Mouse (Mus musculus) lung, embryonic 16.5 days (tissue): ENCODE data around the gene Ltbr. TPM values are rescaled to one million over a fixed set of nuclear protein-coding genes. Genes with fewer than 3 reads are reported as not detected.

Experiments used
- ATAC-seq: fragments of 200-750 bp; cut with Nextera tagmentation; 2 replicates; pipeline ENCODE4 v1.8.0; 2017; ENCODE audit warnings: low read depth, mild to moderate bottlenecking, moderate library complexity
- H3K27ac ChIP-seq: fragments of 300-500 bp; sonication (generic); 2 replicates; pipeline ENCODE4 v1.5.1; 2014; ENCODE audit warnings: mild to moderate bottlenecking, control low read depth, low read length
- H3K27me3 ChIP-seq: fragments of 300-500 bp; sonication (generic); 2 replicates; pipeline ENCODE4 v1.6.1; 2014; ENCODE audit warnings: low read depth, low read length, mixed read lengths; ENCODE audit not compliant: control insufficient read depth, insufficient read depth
- H3K36me3 ChIP-seq: fragments of 300-500 bp; sonication (generic); 2 replicates; pipeline ENCODE4 v1.6.1; 2014; ENCODE audit warnings: low read length; ENCODE audit not compliant: control insufficient read depth, insufficient read depth
- H3K4me1 ChIP-seq: fragments of 300-500 bp; sonication (generic); replicated peaks from 2 replicates; pipeline ENCODE4 v1.6.1; 2014; ENCODE audit warnings: low read length, mixed read lengths; ENCODE audit not compliant: control insufficient read depth, insufficient read depth
- H3K4me2 ChIP-seq: fragments of 300-500 bp; sonication (generic); 2 replicates; pipeline ENCODE4 v1.6.1; 2014; ENCODE audit warnings: low read depth, low read length, control low read depth
- H3K4me3 ChIP-seq: fragments of 300-500 bp; sonication (generic); 2 replicates; pipeline ENCODE4 v1.5.1; 2014; ENCODE audit warnings: mild to moderate bottlenecking, low read length, control low read depth
- H3K9ac ChIP-seq: fragments of 300-500 bp; sonication (generic); 2 replicates; pipeline ENCODE4 v1.6.1; 2014; ENCODE audit warnings: low read length, control low read depth
- H3K9me3 ChIP-seq: fragments of 300-500 bp; sonication (generic); 2 replicates; pipeline ENCODE4 v1.6.1; 2016; ENCODE audit warnings: low read length; ENCODE audit not compliant: control insufficient read depth
- WGBS: fragments of 180-500 bp; shearing (Covaris S2); extraction: QIAGEN DNeasy Blood & Tissue Kit; methylation state at CpG from one replicate; pipeline ENCODE4 v1.1.7; 2014; 5-methylcytosine and 5-hydroxymethylcytosine counted together
- polyA plus RNA-seq: library from polyadenylated mRNA; unstranded; fragments of >200 nt; fragmentation: Nextera tagmentation; extraction: Ambion mirVana; gene quantifications from 2 replicates; pipeline ENCODE4 v1.2.1, GENCODE M21; 2015

The Ltbr gene
- polyA plus RNA-seq, 1 experiment from 2014 or later: 91.1 TPM

DNA sequence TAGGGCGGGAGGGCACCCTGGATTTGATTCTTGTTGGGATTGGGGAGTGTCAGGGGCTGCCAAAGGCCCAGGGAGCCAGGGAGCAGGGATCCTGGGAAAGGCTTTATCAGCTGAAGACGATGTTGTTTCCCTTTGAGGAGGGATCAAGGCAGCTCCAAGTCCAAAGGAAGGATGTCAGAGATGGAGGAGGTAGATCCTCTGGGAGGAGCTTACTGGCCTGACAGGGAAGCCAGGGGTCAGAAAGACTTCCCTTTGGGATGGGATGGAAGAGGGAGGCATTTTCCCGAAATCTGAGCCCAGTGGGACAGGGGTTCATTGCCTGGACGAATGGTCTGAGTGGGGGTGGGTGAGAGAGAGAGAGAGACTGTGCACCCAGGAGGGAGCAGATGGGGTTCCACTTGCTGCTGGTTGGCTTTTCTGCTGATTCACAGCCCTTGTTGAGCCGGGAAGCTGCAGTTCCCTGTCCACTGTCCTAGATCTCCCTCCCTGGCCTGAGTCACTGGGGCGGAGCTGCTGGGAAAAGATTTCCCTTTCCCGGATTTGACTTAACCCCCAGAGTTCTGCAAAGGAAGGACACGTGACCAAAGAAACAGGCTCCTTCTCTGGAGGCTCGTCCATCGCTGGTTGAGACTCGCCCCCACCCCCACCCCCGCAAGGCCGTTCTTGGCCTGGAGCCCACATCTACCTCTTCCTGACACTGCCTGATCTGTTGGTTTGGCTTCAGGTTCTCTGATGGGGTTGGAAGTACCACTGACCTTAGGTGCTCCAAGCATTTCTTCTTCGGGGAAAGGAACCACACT lies 40.9 kb upstream of the Ltbr start:
- peaks cover 19% of the 10 kb centered on the region for H3K36me3 ChIP-seq
- H3K9ac ChIP-seq: peak overlapping the region; percentile 56
- peak overlapping the region; percentile 23 for H3K4me3 ChIP-seq
- H3K27ac ChIP-seq: peak overlapping the region; percentile 75
- WGBS: 6% methylated on average over 14 of the region's 14 CpGs
- no peaks in the 10 kb centered on the region for H3K9me3 ChIP-seq
- ATAC-seq: peak; percentile 55
- H3K27me3 ChIP-seq: no peaks in the 10 kb centered on the region
- peak overlapping the region; percentile 46 for H3K4me2 ChIP-seq
- H3K4me1 ChIP-seq: peaks cover 56% of the 10 kb centered on the region

GRCm38 (mm10) chr6:125353655-125354054 lies 40.0 kb upstream of the Ltbr start:
- H3K36me3 ChIP-seq: peaks cover 16% of the 10 kb centered on the region
- H3K4me3 ChIP-seq: no peak overlapping the region
- no peaks in the 10 kb centered on the region for H3K9me3 ChIP-seq
- peak overlapping the region; percentile 46 for H3K4me2 ChIP-seq
- H3K4me1 ChIP-seq: peaks cover 61% of the 10 kb centered on the region
- no peaks in the 10 kb centered on the region for H3K27me3 ChIP-seq
- peak overlapping the region; percentile 56; the same call in 1 of the 2 replicates for H3K9ac ChIP-seq
- peak overlapping the region; percentile 75 for H3K27ac ChIP-seq
- no peak for ATAC-seq
- WGBS: 63% methylated on average over 4 of the region's 4 CpGs

- H3K4me2 ChIP-seq: no peak overlapping the region
- H3K27ac ChIP-seq: no peak overlapping the region
- WGBS: 64% methylated on average over 11 of the region's 11 CpGs
- no peaks in the 10 kb centered on the region for H3K9me3 ChIP-seq
- ATAC-seq: no peak
- peaks cover 65% of the 10 kb centered on the region for H3K4me1 ChIP-seq
- no peak overlapping the region for H3K4me3 ChIP-seq
- no peaks in the 10 kb centered on the region for H3K27me3 ChIP-seq
- no peak overlapping the region; the same call in 1 of the 2 replicates for H3K9ac ChIP-seq
- H3K36me3 ChIP-seq: peaks cover 12% of the 10 kb centered on the region
These were observed 39.5 kb upstream of the Ltbr start for GRCm38 (mm10) chr6:125353221-125353620.

DNA sequence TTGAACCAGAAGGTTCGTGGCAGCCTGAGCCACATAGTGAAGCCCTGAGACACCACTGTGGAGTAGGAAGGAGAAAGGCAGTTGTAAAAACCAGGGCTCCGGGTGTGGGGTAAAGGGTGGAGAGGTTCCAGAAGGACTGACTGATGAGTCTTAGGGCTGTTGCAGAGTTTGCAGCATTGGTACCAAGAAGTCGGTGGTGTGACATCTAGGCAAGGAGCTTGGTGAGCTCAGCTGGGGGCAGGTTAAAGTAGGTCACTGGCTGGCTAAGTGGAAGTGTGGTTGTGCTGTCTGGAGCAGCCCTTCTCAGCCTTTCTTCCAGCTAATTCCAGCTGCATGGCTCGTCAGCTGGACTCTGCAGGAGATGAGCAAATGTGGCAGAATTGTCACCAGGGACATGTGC lies 39.1 kb upstream of the Ltbr start:
- Histone ChIP-seq H3K4me3 (no peak overlapping the region), H3K36me3 (peaks cover 9% of the 10 kb centered on the region), H3K4me2 (no peak overlapping the region), H3K9me3 (no peaks in the 10 kb centered on the region), H3K27me3 (no peaks in the 10 kb centered on the region), H3K9ac (peak overlapping the region; percentile 42; the same call in 1 of the 2 replicates), H3K27ac (no peak overlapping the region), H3K4me1 (peaks cover 67% of the 10 kb centered on the region)
- WGBS: 37% methylated on average over 4 of the region's 4 CpGs
- ATAC-seq: no peak

GRCm38 (mm10) chr6:125352046-125352384 lies 38.3 kb upstream of the Ltbr start:
- 52% methylated on average over 5 of the region's 5 CpGs for WGBS
- ATAC-seq: no peak
- H3K27ac ChIP-seq: peak overlapping the region; percentile 45; the same call in 1 of the 2 replicates
- H3K9me3 ChIP-seq: no peaks in the 10 kb centered on the region
- H3K4me1 ChIP-seq: peaks cover 67% of the 10 kb centered on the region
- no peak overlapping the region for H3K4me3 ChIP-seq
- H3K9ac ChIP-seq: peak overlapping the region; percentile 4
- H3K27me3 ChIP-seq: no peaks in the 10 kb centered on the region
- peaks cover under 1% of the 10 kb centered on the region for H3K36me3 ChIP-seq
- peak overlapping the region; percentile 85 for H3K4me2 ChIP-seq

GRCm38 (mm10) chr6:125351368-125352045 lies 37.8 kb upstream of the Ltbr start:
- Histone ChIP-seq H3K4me2 (peak overlapping the region; percentile 85), H3K9ac (peak overlapping the region; percentile 4), H3K9me3 (no peaks in the 10 kb centered on the region), H3K4me3 (peak overlapping the region; percentile 79), H3K4me1 (peaks cover 67% of the 10 kb centered on the region), H3K27ac (no peak overlapping the region), H3K36me3 (no peaks in the 10 kb centered on the region), H3K27me3 (no peaks in the 10 kb centered on the region)
- 40% methylated on average over 8 of the region's 8 CpGs for WGBS
- no peak for ATAC-seq

- 66% methylated on average over 2 of the region's 2 CpGs for WGBS
- ATAC-seq: no peak
- Histone ChIP-seq H3K27me3 (no peaks in the 10 kb centered on the region), H3K27ac (no peak overlapping the region; the same call in 1 of the 2 replicates), H3K9ac (peak overlapping the region; percentile 80), H3K4me3 (peak overlapping the region; percentile 79), H3K4me2 (peak overlapping the region; percentile 85), H3K4me1 (peaks cover 62% of the 10 kb centered on the region), H3K9me3 (no peaks in the 10 kb centered on the region), H3K36me3 (no peaks in the 10 kb centered on the region)
These were observed 37.3 kb upstream of the Ltbr start for GRCm38 (mm10) chr6:125350995-125351324.

- 2% methylated on average over 20 of the region's 20 CpGs for whole genome bisulfite sequencing
- H3K4me3 ChIP-seq: peak overlapping the region; percentile 79
- H3K9ac ChIP-seq: peak overlapping the region; percentile 80
- peak; percentile 26; the same call in 1 of the 2 replicates for ATAC-seq
- H3K27ac ChIP-seq: peak overlapping the region; percentile 96
- H3K27me3 ChIP-seq: no peaks in the 10 kb centered on the region
- H3K9me3 ChIP-seq: no peaks in the 10 kb centered on the region
- no peaks in the 10 kb centered on the region for H3K36me3 ChIP-seq
- peak overlapping the region; percentile 85 for H3K4me2 ChIP-seq
- H3K4me1 ChIP-seq: peaks cover 59% of the 10 kb centered on the region
These were observed 36.7 kb upstream of the Ltbr start for GRCm38 (mm10) chr6:125350231-125350994.
